Mouse (Mus musculus): ENCODE results near the gene Rap2a.

The Rap2a gene

GRCm38 (mm10) chr14:120499096-120499495 lies 20.9 kb downstream of the Rap2a start:
- in situ Hi-C loops (cut with MboI, MseI): no loop called here

GRCm38 (mm10) chr14:120499601-120500000 lies 21.4 kb downstream of the Rap2a start:
- in situ Hi-C loops (cut with MboI, MseI): no loop called here

GRCm38 (mm10) chr14:120500021-120500560 lies 21.8 kb downstream of the Rap2a start:
- in situ Hi-C loops (cut with MboI, MseI): no loop called here

- in situ Hi-C loops (cut with MboI, MseI): no loop called here
These were observed 22.5 kb downstream of the Rap2a start for GRCm38 (mm10) chr14:120500791-120501190.

GRCm38 (mm10) chr14:120503641-120504040 lies 25.4 kb downstream of the Rap2a start:
- in situ Hi-C loops (cut with MboI, MseI): no loop called here

GRCm38 (mm10) chr14:120504423-120504822 lies 26.2 kb downstream of the Rap2a start:
- in situ Hi-C loops (cut with MboI, MseI): no loop called here

- in situ Hi-C loops (cut with MboI, MseI): no loop called here
These were observed 26.8 kb downstream of the Rap2a start for GRCm38 (mm10) chr14:120504928-120505461.

GRCm38 (mm10) chr14:120505918-120506317 lies 27.7 kb downstream of the Rap2a start:
- in situ Hi-C loops (cut with MboI, MseI): no loop called here

GRCm38 (mm10) chr14:120507516-120507915 lies 29.3 kb downstream of the Rap2a start:
- in situ Hi-C loops (cut with MboI, MseI): no loop called here

GRCm38 (mm10) chr14:120508566-120509365 lies 30.5 kb downstream of the Rap2a start:
- in situ Hi-C loops (cut with MboI, MseI): no loop called here

- in situ Hi-C loops (cut with MboI, MseI): no loop called here
These were observed 31.1 kb downstream of the Rap2a start for GRCm38 (mm10) chr14:120509366-120509640.

GRCm38 (mm10) chr14:120511821-120512220 lies 33.6 kb downstream of the Rap2a start:
- in situ Hi-C loops (cut with MboI, MseI): no loop called here

GRCm38 (mm10) chr14:120514821-120515271 lies 36.6 kb downstream of the Rap2a start:
- in situ Hi-C loops (cut with MboI, MseI): no loop called here

GRCm38 (mm10) chr14:120515376-120515775 lies 37.1 kb downstream of the Rap2a start:
- in situ Hi-C loops (cut with MboI, MseI): no loop called here

GRCm38 (mm10) chr14:120518706-120519105 lies 40.5 kb downstream of the Rap2a start:
- in situ Hi-C loops (cut with MboI, MseI): no loop called here

GRCm38 (mm10) chr14:120519921-120520320 lies 41.7 kb downstream of the Rap2a start:
- in situ Hi-C loops (cut with MboI, MseI): no loop called here

- in situ Hi-C loops (cut with MboI, MseI): no loop called here
These were observed 42.6 kb downstream of the Rap2a start for GRCm38 (mm10) chr14:120520843-120521242.

- in situ Hi-C loops (cut with MboI, MseI): no loop called here
These were observed 45.1 kb downstream of the Rap2a start for GRCm38 (mm10) chr14:120523296-120523695.

- in situ Hi-C loops (cut with MboI, MseI): no loop called here
These were observed 47.4 kb downstream of the Rap2a start for GRCm38 (mm10) chr14:120525644-120526043.

- in situ Hi-C loops (cut with MboI, MseI): no loop called here
These were observed 55.1 kb downstream of the Rap2a start for GRCm38 (mm10) chr14:120533301-120533700.

- in situ Hi-C loops (cut with MboI, MseI): no loop called here
These were observed 56.6 kb downstream of the Rap2a start for GRCm38 (mm10) chr14:120534841-120535271.

GRCm38 (mm10) chr14:120535446-120535845 lies 57.2 kb downstream of the Rap2a start:
- in situ Hi-C loops (cut with MboI, MseI): no loop called here

- in situ Hi-C loops (cut with MboI, MseI): no loop called here
These were observed 57.7 kb downstream of the Rap2a start for GRCm38 (mm10) chr14:120535924-120536323.
